Comparison of ENCODE assay signal across 23 mouse cellular contexts in genomic region chr13:30365378-30365777, GRCm38 (mm10). TPM values are rescaled to one million over a fixed set of nuclear protein-coding genes. Genes with fewer than 3 reads are reported as not detected.
DNase-seq lines count a peak whose midpoint lies in the region; ATAC-seq and TF ChIP-seq lines count a peak whose summit lies in the region.
"Had no signal": no experiment of that assay in that cellular context is flagged by ENCODE, and none has a peak within 500 bp of the region (broad histone marks: within the 10 kb centered on the region; RNA-seq: fewer than 3 reads in every experiment).

No protein-coding gene starts in this region.

- peak; percentile 85 for DNase-seq in heart, adult 11 months
- no peak for DNase-seq in heart, postnatal 25 days (ENCODE audit: low spot score)
- DNase-seq in lung, embryonic 14.5 days: peak; percentile 21
- no peak for DNase-seq in lung, postnatal 0 days (ENCODE audit: low spot score)
- peak; percentile 72 for DNase-seq in kidney, postnatal 0 days (ENCODE audit: low spot score)
- DNase-seq in kidney, postnatal 36 days: peak; percentile 41 to 50
- no peak for DNase-seq in urinary bladder, postnatal 10 days (ENCODE audit: low spot score)
- DNase-seq in midbrain, postnatal 0 days (ENCODE audit: low spot score): no peak
- DNase-seq: adrenal gland, postnatal 10 days; cerebellum, adult 2 months; cerebellum, postnatal 10 days; gastrocnemius, postnatal 10 days; heart, adult 2 months; heart, postnatal 14 days had no signal

- TF ChIP-seq CTCF in lung, embryonic 14.5 days (IDR thresholded peaks at IDR 0.05; ENCODE audit: low read depth): no peak
- no peak for TF ChIP-seq CTCF in lung, postnatal 0 days (IDR thresholded peaks at IDR 0.05)
- TF ChIP-seq CTCF in kidney, postnatal 0 days (IDR thresholded peaks at IDR 0.05; ENCODE audit: low read depth): no peak
- no peak for TF ChIP-seq CTCF in midbrain, postnatal 0 days (IDR thresholded peaks at IDR 0.05)

- H3K4me1 ChIP-seq in lung, embryonic 14.5 days (ENCODE audit: insufficient read depth): no peaks in the 10 kb centered on the region
- no peaks in the 10 kb centered on the region for H3K4me1 ChIP-seq in lung, postnatal 0 days (ENCODE audit: insufficient read depth, low read depth, low read length)
- peaks cover 6% of the 10 kb centered on the region; the same call in 1 of the 2 replicates for H3K4me1 ChIP-seq in kidney, postnatal 0 days (replicated peaks; ENCODE audit: insufficient read depth, low read length)
- H3K4me1 ChIP-seq in midbrain, postnatal 0 days (ENCODE audit: insufficient read depth, low read length): no peaks in the 10 kb centered on the region
- H3K4me1 ChIP-seq: forebrain, embryonic 10.5 days; hindbrain, embryonic 10.5 days had no signal

- no peaks in the 10 kb centered on the region for H3K27me3 ChIP-seq in lung, embryonic 14.5 days (ENCODE audit: insufficient read depth, low read length)
- no peaks in the 10 kb centered on the region for H3K27me3 ChIP-seq in lung, postnatal 0 days (replicated peaks; ENCODE audit: insufficient read depth, low read length)
- H3K27me3 ChIP-seq in kidney, postnatal 0 days (ENCODE audit: insufficient read depth, low read length): no peaks in the 10 kb centered on the region
- no peaks in the 10 kb centered on the region for H3K27me3 ChIP-seq in midbrain, postnatal 0 days (ENCODE audit: insufficient read depth, low read length)
- H3K27me3 ChIP-seq: heart, embryonic 15.5 days had no signal

- 23% methylated on average over 2 of the region's 2 CpGs for WGBS in lung, embryonic 14.5 days
- 39% methylated on average over 2 of the region's 2 CpGs for WGBS in lung, postnatal 0 days
- WGBS in kidney, postnatal 0 days: 47% methylated on average over 2 of the region's 2 CpGs
- 76% methylated on average over 2 of the region's 2 CpGs for WGBS in midbrain, postnatal 0 days

- no peak overlapping the region for H3K4me3 ChIP-seq in lung, embryonic 14.5 days (ENCODE audit: low read depth, low read length)
- no peak overlapping the region for H3K4me3 ChIP-seq in lung, postnatal 0 days (ENCODE audit: low read depth, low read length)
- no peak overlapping the region for H3K4me3 ChIP-seq in kidney, postnatal 0 days (replicated peaks; ENCODE audit: low read depth, low read length)
- H3K4me3 ChIP-seq in midbrain, postnatal 0 days (ENCODE audit: low read depth, low read length): no peak overlapping the region
- H3K4me3 ChIP-seq: embryonic facial prominence, embryonic 10.5 days; erythroblast, embryonic 14.5 days; forebrain, embryonic 10.5 days; heart, adult 2 months; heart, embryonic 15.5 days; hindbrain, embryonic 10.5 days had no signal

- TF ChIP-seq EP300 in lung, postnatal 0 days (IDR thresholded peaks at IDR 0.05): no peak

- no peak overlapping the region for H3K27ac ChIP-seq in lung, embryonic 14.5 days (ENCODE audit: low read depth)
- no peak overlapping the region for H3K27ac ChIP-seq in lung, postnatal 0 days (ENCODE audit: low read length)
- H3K27ac ChIP-seq in kidney, postnatal 0 days: peak overlapping the region; percentile 70; the same call in 1 of the 2 replicates
- H3K27ac ChIP-seq in midbrain, postnatal 0 days (ENCODE audit: low read depth, low read length): no peak overlapping the region
- H3K27ac ChIP-seq: embryonic facial prominence, embryonic 10.5 days; forebrain, embryonic 10.5 days; heart, adult 2 months; heart, embryonic 15.5 days; hindbrain, embryonic 10.5 days; hindbrain, embryonic 14.5 days had no signal

- H3K9me3 ChIP-seq in lung, embryonic 14.5 days (ENCODE audit: low read depth, low read length): no peaks in the 10 kb centered on the region
- no peaks in the 10 kb centered on the region for H3K9me3 ChIP-seq in lung, postnatal 0 days (ENCODE audit: low read length)
- H3K9me3 ChIP-seq in kidney, postnatal 0 days (replicated peaks; ENCODE audit: low read length): no peaks in the 10 kb centered on the region
- no peaks in the 10 kb centered on the region for H3K9me3 ChIP-seq in midbrain, postnatal 0 days (ENCODE audit: low read length)
- H3K9me3 ChIP-seq: heart, embryonic 15.5 days; hindbrain, embryonic 10.5 days had no signal

- ATAC-seq in lung, embryonic 14.5 days (ENCODE audit: insufficient read depth): no peak
- no peak for ATAC-seq in lung, postnatal 0 days
- no peak for ATAC-seq in kidney, postnatal 0 days (replicated peaks; ENCODE audit: low FRiP score, low read depth)
- ATAC-seq in midbrain, postnatal 0 days (ENCODE audit: low FRiP score): no peak
- ATAC-seq: forebrain, embryonic 14.5 days had no signal

- H3K36me3 ChIP-seq in lung, embryonic 14.5 days (ENCODE audit: insufficient read depth): no peaks in the 10 kb centered on the region
- no peaks in the 10 kb centered on the region for H3K36me3 ChIP-seq in lung, postnatal 0 days (ENCODE audit: insufficient read depth, low read length)
- H3K36me3 ChIP-seq in kidney, postnatal 0 days (ENCODE audit: insufficient read depth, low read length): no peaks in the 10 kb centered on the region
- H3K36me3 ChIP-seq in midbrain, postnatal 0 days (ENCODE audit: insufficient read depth, low read length): no peaks in the 10 kb centered on the region
- H3K36me3 ChIP-seq: embryonic facial prominence, embryonic 10.5 days; forebrain, embryonic 10.5 days; heart, embryonic 15.5 days; hindbrain, embryonic 10.5 days had no signal

- no peak overlapping the region for H3K9ac ChIP-seq in lung, embryonic 14.5 days
- H3K9ac ChIP-seq in lung, postnatal 0 days (replicated peaks; ENCODE audit: low read depth): no peak overlapping the region
- no peak overlapping the region for H3K9ac ChIP-seq in kidney, postnatal 0 days (ENCODE audit: low read depth, low read length)
- no peak overlapping the region for H3K9ac ChIP-seq in midbrain, postnatal 0 days (replicated peaks; ENCODE audit: low read length, poor library complexity, severe bottlenecking)
- H3K9ac ChIP-seq: heart, embryonic 15.5 days; hindbrain, embryonic 14.5 days had no signal

- H3K4me2 ChIP-seq in lung, embryonic 14.5 days: no peak overlapping the region
- no peak overlapping the region for H3K4me2 ChIP-seq in lung, postnatal 0 days (replicated peaks; ENCODE audit: low read depth, low read length)
- no peak overlapping the region for H3K4me2 ChIP-seq in kidney, postnatal 0 days (ENCODE audit: low read length)
- no peak overlapping the region for H3K4me2 ChIP-seq in midbrain, postnatal 0 days (ENCODE audit: low read depth, low read length, poor library complexity, severe bottlenecking)
- H3K4me2 ChIP-seq: heart, embryonic 11.5 days; heart, embryonic 15.5 days; hindbrain, embryonic 14.5 days had no signal

- intact Hi-C loops in heart, postnatal 25 days (cut with DNase I): no loop called here

RNA-seq across cellular contexts. Expression of gene Agtr1a, which starts 29.1 kb away (rescaled TPM):
- 10 to 100 TPM; 43.4 to 44.6 TPM for total RNA-seq in heart, postnatal 25 days (2021)
- 2.0 and 3.9 TPM in 2 replicates for polyA plus RNA-seq in lung, embryonic 14.5 days (2014; fragmentation: Nextera tagmentation; extraction: Ambion mirVana)
- polyA plus RNA-seq in lung, postnatal 0 days (2015; fragmentation: Nextera tagmentation; extraction: Ambion mirVana): 8.3 and 9.8 TPM in 2 replicates
- 27.7 and 31.3 TPM in 2 replicates for polyA plus RNA-seq in kidney, postnatal 0 days (2015; fragmentation: Nextera tagmentation; extraction: Ambion mirVana)
- total RNA-seq in midbrain, postnatal 0 days (2014; rRNA removed): 0.14 and 0.55 TPM in 2 replicates
- 0.48 and 0.70 TPM in 2 replicates for polyA plus RNA-seq in midbrain, postnatal 0 days (2015; fragmentation: Nextera tagmentation; extraction: Ambion mirVana)
- polyA plus RNA-seq: C2C12; erythroblast, embryonic 14.5 days had no signal

Comparison
In these comparisons a context has a peak if more than half of its experiments do, and no peak if none do; other contexts are left out.
1. DNase-seq: peak in heart, adult 11 months (single experiment), lung, embryonic 14.5 days (single experiment), kidney, postnatal 0 days (single experiment) and kidney, postnatal 36 days (2 of 2); none in heart, postnatal 25 days (single experiment), lung, postnatal 0 days (single experiment), urinary bladder, postnatal 10 days (single experiment) and midbrain, postnatal 0 days (single experiment).